Mouse (Mus musculus): ENCODE measurements around the gene Cxcr4. TPM values are rescaled to one million over a fixed set of nuclear protein-coding genes. Genes with fewer than 3 reads are reported as not detected.

The Cxcr4 gene
- polyA plus RNA-seq, 1 experiment = 1,143 TPM

DNA sequence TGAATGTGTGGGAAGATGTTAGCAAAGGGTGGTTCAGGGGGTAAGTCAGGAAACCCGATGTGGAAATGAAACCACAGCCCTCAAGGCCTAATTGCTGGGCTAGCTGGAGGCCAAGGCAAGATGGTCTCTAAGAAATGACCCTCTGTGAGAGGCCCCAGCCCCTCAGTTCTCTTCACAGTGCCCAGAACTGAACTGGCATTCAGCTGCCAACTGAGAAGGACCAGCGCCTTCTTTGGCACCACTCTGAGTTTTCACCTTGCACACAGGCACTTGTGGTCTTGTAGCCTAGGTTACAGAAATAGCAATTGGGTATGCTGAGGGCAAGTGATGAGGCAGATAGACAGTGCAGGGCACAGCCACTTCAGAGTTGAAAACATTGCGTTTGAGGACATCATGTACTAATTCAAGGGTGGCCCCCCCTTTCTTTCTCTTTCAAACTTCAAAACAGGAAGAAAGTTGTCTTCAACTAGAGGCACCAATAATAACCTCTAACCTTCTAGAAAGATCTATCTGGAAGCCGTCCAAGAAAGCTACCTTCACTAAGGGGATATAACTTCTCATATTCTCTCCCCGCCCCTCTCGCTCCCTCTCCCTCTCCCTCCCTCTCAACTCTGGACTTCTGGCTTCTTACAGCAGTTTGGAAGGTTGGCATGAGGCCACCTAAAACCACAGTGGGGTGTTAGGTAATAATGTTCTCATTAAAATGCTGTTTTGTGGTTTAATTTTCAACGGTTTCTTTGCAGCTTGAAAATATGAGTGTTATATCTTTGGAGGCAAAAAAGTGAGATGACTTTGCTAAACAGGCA is 22.8 kb upstream of the Cxcr4 start:
- Histone ChIP-seq H3K4me3 (ENCODE audit: control insufficient read depth, insufficient read depth, low read length) (no peak overlapping the region), H3K27ac (ENCODE audit: control insufficient read depth, insufficient read depth, low read length) (peak overlapping the region; percentile 66), H3K4me1 (replicated peaks; ENCODE audit: control insufficient read depth, insufficient read depth, low read length) (peaks cover 35% of the 10 kb centered on the region), H3K27me3 (ENCODE audit: control insufficient read depth, insufficient read depth, low read length) (no peaks in the 10 kb centered on the region), H3K36me3 (ENCODE audit: control insufficient read depth, insufficient read depth, low read length) (no peaks in the 10 kb centered on the region)
- TF ChIP-seq CTCF (IDR thresholded peaks at IDR 0.05; ENCODE audit: borderline replicate concordance, control insufficient read depth, extremely low read depth, insufficient read depth, low read length, poor library complexity) = no peak
- TF ChIP-seq POLR2A (IDR thresholded peaks at IDR 0.05; ENCODE audit: control insufficient read depth, extremely low read depth, insufficient read depth, low read length, poor library complexity) = no peak
- 11% methylated on average over 7 of the region's 7 CpGs for WGBS
- peak; percentile 37 for DNase-seq

DNA sequence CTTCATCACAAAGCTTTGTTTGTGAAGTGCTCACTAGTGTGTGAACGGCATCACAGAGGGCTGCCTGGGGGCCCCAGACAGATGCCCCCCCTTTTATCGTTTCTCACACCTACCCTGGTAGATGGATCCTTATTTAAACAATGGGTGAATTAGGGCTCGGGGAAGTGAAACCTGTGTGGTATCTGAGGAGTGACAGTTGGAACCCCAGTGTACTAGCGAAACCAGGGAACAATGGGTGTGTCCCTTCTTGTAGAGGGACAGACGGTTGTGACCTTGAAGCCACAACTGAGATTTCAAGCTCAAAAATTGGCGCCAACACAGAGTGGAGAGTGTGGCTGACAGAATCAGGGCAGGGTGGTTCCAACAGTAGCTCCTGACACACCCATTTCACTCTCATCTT is 16.0 kb upstream of the Cxcr4 start:
- no peaks in the 10 kb centered on the region for H3K36me3 ChIP-seq (ENCODE audit: control insufficient read depth, insufficient read depth, low read length)
- DNase-seq = no peak
- TF ChIP-seq CTCF (IDR thresholded peaks at IDR 0.05; ENCODE audit: borderline replicate concordance, control insufficient read depth, extremely low read depth, insufficient read depth, low read length, poor library complexity) (no peak), POLR2A (IDR thresholded peaks at IDR 0.05; ENCODE audit: control insufficient read depth, extremely low read depth, insufficient read depth, low read length, poor library complexity) (no peak)
- no peaks in the 10 kb centered on the region; the same call in 1 of the 2 replicates for H3K27me3 ChIP-seq (ENCODE audit: control insufficient read depth, insufficient read depth, low read length)
- peaks cover 43% of the 10 kb centered on the region for H3K4me1 ChIP-seq (replicated peaks; ENCODE audit: control insufficient read depth, insufficient read depth, low read length)
- no peak overlapping the region for H3K4me3 ChIP-seq (ENCODE audit: control insufficient read depth, insufficient read depth, low read length)
- H3K27ac ChIP-seq (ENCODE audit: control insufficient read depth, insufficient read depth, low read length) = no peak overlapping the region
- 23% methylated on average over 6 of the region's 6 CpGs for WGBS

DNA sequence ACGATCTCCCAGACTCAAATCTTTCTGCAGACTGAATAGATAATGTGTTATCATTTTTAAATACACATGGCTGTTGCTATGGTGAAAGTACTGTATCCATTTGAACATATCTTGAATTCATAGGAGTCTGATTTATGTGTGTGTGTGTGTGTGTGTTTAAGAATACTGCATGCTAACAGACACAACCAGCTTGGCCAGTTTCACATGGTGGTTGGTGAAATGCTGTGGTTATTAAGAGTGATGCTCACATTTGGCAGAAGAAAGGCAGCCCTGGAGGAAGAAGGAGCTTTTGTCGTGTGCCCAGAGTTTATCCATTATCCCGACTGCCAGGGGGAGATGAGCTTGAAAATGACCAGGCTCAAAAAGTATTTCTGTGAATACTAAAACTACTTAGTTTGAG is 15.3 kb upstream of the Cxcr4 start:
- H3K4me1 ChIP-seq (replicated peaks; ENCODE audit: control insufficient read depth, insufficient read depth, low read length) = peaks cover 44% of the 10 kb centered on the region
- no peak overlapping the region for H3K4me3 ChIP-seq (ENCODE audit: control insufficient read depth, insufficient read depth, low read length)
- H3K27me3 ChIP-seq (ENCODE audit: control insufficient read depth, insufficient read depth, low read length) = no peaks in the 10 kb centered on the region; the same call in 1 of the 2 replicates
- H3K27ac ChIP-seq (ENCODE audit: control insufficient read depth, insufficient read depth, low read length) = no peak overlapping the region
- TF ChIP-seq CTCF (IDR thresholded peaks at IDR 0.05; ENCODE audit: borderline replicate concordance, control insufficient read depth, extremely low read depth, insufficient read depth, low read length, poor library complexity) = no peak
- no peak for TF ChIP-seq POLR2A (IDR thresholded peaks at IDR 0.05; ENCODE audit: control insufficient read depth, extremely low read depth, insufficient read depth, low read length, poor library complexity)
- no peak for DNase-seq
- WGBS = 84% methylated on average over 3 of the region's 3 CpGs
- H3K36me3 ChIP-seq (ENCODE audit: control insufficient read depth, insufficient read depth, low read length) = no peaks in the 10 kb centered on the region

DNA sequence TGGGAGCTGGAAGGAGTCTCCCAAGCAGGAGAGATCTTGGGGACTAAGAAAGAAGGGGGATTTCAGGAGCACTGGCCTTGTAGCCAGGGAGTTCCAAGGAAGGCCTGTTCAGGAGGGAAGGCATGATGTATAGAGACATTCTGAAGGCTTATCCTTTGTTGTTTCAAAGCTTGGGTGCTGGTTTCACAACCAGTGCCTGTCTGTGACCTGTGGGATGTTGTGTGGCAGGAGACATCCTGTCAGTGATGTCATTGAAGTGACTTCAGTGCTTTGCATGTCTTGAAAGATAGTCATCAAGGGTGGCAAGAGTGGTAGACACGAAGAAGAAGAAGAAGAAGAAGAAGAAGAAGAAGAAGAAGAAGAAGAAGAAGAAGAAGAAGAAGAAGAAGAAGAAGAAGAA is 13.7 kb upstream of the Cxcr4 start:
- peak; percentile 45 for DNase-seq
- 10% methylated on average over 1 of the region's 1 CpGs for WGBS
- no peak for TF ChIP-seq POLR2A (IDR thresholded peaks at IDR 0.05; ENCODE audit: control insufficient read depth, extremely low read depth, insufficient read depth, low read length, poor library complexity)
- TF ChIP-seq CTCF (IDR thresholded peaks at IDR 0.05; ENCODE audit: borderline replicate concordance, control insufficient read depth, extremely low read depth, insufficient read depth, low read length, poor library complexity) = no peak
- Histone ChIP-seq H3K36me3 (ENCODE audit: control insufficient read depth, insufficient read depth, low read length) (no peaks in the 10 kb centered on the region), H3K27me3 (ENCODE audit: control insufficient read depth, insufficient read depth, low read length) (no peaks in the 10 kb centered on the region; the same call in 1 of the 2 replicates), H3K27ac (ENCODE audit: control insufficient read depth, insufficient read depth, low read length) (peak overlapping the region; percentile 48; the same call in 1 of the 2 replicates), H3K4me1 (replicated peaks; ENCODE audit: control insufficient read depth, insufficient read depth, low read length) (peaks cover 50% of the 10 kb centered on the region), H3K4me3 (ENCODE audit: control insufficient read depth, insufficient read depth, low read length) (no peak overlapping the region)

DNA sequence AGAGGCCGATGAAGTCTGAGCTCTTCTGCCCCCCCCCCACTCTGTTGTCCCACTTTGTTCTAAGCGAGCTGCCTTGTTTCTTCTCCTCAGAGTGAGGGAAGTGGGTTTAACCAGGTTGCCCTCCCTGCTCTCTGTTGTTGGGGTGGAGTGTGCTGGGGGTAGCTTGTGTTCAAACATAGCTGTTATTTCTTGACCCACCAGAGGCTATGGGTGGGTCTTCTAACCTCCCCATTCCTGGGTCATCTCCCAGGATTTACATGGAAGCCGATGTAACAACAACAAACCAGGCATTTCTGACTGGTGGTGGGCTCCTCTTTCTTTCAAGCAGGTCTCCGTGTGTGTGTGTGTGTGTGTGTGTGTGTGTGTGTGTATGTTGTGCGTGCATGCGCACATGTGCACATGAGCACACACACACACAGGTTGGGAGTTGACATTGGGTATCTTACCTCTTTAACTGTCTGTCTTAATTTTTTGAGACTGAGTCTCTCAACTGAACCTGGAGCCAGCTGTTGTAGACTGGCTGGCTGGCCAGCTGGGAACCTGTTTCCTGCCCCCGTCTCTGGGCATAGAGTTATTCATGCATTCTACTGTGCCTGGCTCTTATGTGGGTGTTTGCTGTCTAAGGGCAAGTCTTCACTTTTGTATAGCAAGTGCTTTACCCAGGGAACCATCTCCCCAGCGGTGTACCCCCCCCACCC is 10.7 kb upstream of the Cxcr4 start:
- peak overlapping the region; percentile 99 for H3K27ac ChIP-seq (ENCODE audit: control insufficient read depth, insufficient read depth, low read length)
- H3K4me1 ChIP-seq (replicated peaks; ENCODE audit: control insufficient read depth, insufficient read depth, low read length) = peaks cover 52% of the 10 kb centered on the region

DNA sequence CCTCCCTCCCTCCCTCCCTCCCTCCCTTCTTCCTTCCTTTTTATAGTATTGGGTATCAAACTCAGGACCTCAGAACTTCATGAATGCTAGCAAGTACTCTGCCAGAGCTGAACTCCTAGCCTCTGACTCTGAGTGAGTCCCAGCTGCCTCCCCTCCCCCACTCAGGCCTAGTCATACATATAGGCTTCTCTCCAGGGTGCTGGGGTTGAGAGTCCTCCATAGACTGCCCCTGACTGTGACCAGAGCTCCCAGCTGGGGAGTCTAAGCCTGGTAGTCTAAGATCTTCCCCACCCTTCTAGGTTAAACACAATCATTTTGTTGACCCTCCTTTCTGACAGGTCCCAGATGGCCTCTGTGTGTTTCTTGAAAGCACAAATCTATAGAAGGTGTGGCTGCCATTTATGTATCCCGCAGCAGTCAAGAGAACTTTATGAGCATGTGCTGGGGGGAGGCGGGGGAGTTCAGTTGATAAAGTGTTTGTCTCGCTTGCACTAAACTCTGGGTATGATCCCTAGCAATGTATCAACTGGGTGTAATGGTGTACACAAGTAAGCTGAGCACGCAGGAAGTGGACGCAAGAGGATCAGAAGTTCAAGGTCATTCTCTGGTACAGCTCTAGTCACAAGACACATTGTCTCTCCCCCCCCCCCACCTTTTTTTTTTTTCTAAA is 10.1 kb upstream of the Cxcr4 start:
- H3K27ac ChIP-seq (ENCODE audit: control insufficient read depth, insufficient read depth, low read length) = peak overlapping the region; percentile 99
- WGBS = 54% methylated on average over 5 of the region's 5 CpGs
- peak; percentile 82 for DNase-seq
- H3K27me3 ChIP-seq (ENCODE audit: control insufficient read depth, insufficient read depth, low read length) = no peaks in the 10 kb centered on the region; the same call in 1 of the 2 replicates
- TF ChIP-seq CTCF (IDR thresholded peaks at IDR 0.05; ENCODE audit: borderline replicate concordance, control insufficient read depth, extremely low read depth, insufficient read depth, low read length, poor library complexity) = no peak
- TF ChIP-seq POLR2A (IDR thresholded peaks at IDR 0.05; ENCODE audit: control insufficient read depth, extremely low read depth, insufficient read depth, low read length, poor library complexity) = no peak
- peaks cover 57% of the 10 kb centered on the region for H3K4me1 ChIP-seq (replicated peaks; ENCODE audit: control insufficient read depth, insufficient read depth, low read length)
- no peaks in the 10 kb centered on the region for H3K36me3 ChIP-seq (ENCODE audit: control insufficient read depth, insufficient read depth, low read length)
- H3K4me3 ChIP-seq (ENCODE audit: control insufficient read depth, insufficient read depth, low read length) = no peak overlapping the region

More for the DNA sequence above, 10.7 kb upstream of the Cxcr4 start:
- Histone ChIP-seq H3K27me3 (ENCODE audit: control insufficient read depth, insufficient read depth, low read length) (no peaks in the 10 kb centered on the region; the same call in 1 of the 2 replicates), H3K36me3 (ENCODE audit: control insufficient read depth, insufficient read depth, low read length) (no peaks in the 10 kb centered on the region), H3K4me3 (ENCODE audit: control insufficient read depth, insufficient read depth, low read length) (no peak overlapping the region; the same call in 1 of the 2 replicates)
- DNase-seq = peak; percentile 75
- WGBS = 38% methylated on average over 8 of the region's 8 CpGs
- TF ChIP-seq POLR2A (IDR thresholded peaks at IDR 0.05; ENCODE audit: control insufficient read depth, extremely low read depth, insufficient read depth, low read length, poor library complexity) (no peak), CTCF (IDR thresholded peaks at IDR 0.05; ENCODE audit: borderline replicate concordance, control insufficient read depth, extremely low read depth, insufficient read depth, low read length, poor library complexity) (no peak)

All from thymus, adult 2 months (tissue).